Mouse (Mus musculus) limb, embryonic 14.5 days (tissue): ENCODE data around the gene Lmcd1. TPM values are rescaled to one million over a fixed set of nuclear protein-coding genes. Genes with fewer than 3 reads are reported as not detected.
A peak's percentile ranks its signal among the peaks of the same experiment; 100 is the strongest.

Experiments
- ATAC-seq: fragments of 200-750 bp; cut with Nextera tagmentation; 2 replicates; pipeline ENCODE4 v1.8.0; 2017; ENCODE audit warnings: low read depth, moderate number of reproducible peaks, moderate TSS enrichment; ENCODE audit not compliant: low FRiP score
- DNase-seq: peaks from one replicate; pipeline ENCODE4 v3.0.0-alpha.2; 2015; ENCODE audit warnings: low spot score
- H3K27ac ChIP-seq: fragments of 300-500 bp; sonication (generic); replicated peaks from 2 replicates; pipeline ENCODE4 v1.5.1; 2014; ENCODE audit warnings: low read depth, mild to moderate bottlenecking, low read length, moderate library complexity, mixed read lengths
- H3K27me3 ChIP-seq: fragments of 300-500 bp; sonication (generic); 2 replicates; pipeline ENCODE4 v1.6.1; 2014; ENCODE audit warnings: low read length, mixed read lengths; ENCODE audit not compliant: control insufficient read depth, insufficient read depth
- H3K36me3 ChIP-seq: fragments of 300-500 bp; sonication (generic); 2 replicates; pipeline ENCODE4 v1.6.1; 2014; ENCODE audit warnings: mild to moderate bottlenecking, low read length, moderate library complexity, mixed read lengths; ENCODE audit not compliant: control insufficient read depth, insufficient read depth
- H3K4me1 ChIP-seq: fragments of 300-500 bp; sonication (generic); 2 replicates; pipeline ENCODE4 v1.6.1; 2014; ENCODE audit warnings: antibody characterized with exemption, low read length, mixed read lengths; ENCODE audit not compliant: control insufficient read depth, insufficient read depth
- H3K4me2 ChIP-seq: fragments of 300-500 bp; sonication (generic); replicated peaks from 2 replicates; pipeline ENCODE4 v1.6.1; 2014; ENCODE audit warnings: low read depth, mild to moderate bottlenecking, low read length, moderate library complexity; ENCODE audit not compliant: severe bottlenecking
- H3K4me3 ChIP-seq: fragments of 300-500 bp; sonication (generic); replicated peaks from 2 replicates; pipeline ENCODE4 v1.5.1; 2014; ENCODE audit warnings: low read length
- H3K9ac ChIP-seq: fragments of 300-500 bp; sonication (generic); 2 replicates; pipeline ENCODE4 v1.6.1; 2014; ENCODE audit warnings: mild to moderate bottlenecking, low read depth, low read length, moderate library complexity; ENCODE audit not compliant: severe bottlenecking
- H3K9me3 ChIP-seq: fragments of 300-500 bp; sonication (generic); 2 replicates; pipeline ENCODE4 v1.6.1; 2016; ENCODE audit warnings: low read length; ENCODE audit not compliant: control insufficient read depth
- POLR2A ChIP-seq: fragments of 200-500 bp; IDR thresholded peaks from 2 replicates; pipeline ENCODE4 v1.8.0; 2012; ENCODE audit warnings: inconsistent platforms, mild to moderate bottlenecking, moderate library complexity, borderline replicate concordance; ENCODE audit not compliant: insufficient read depth, insufficient read length; ENCODE audit errors: extremely low read depth
- WGBS: fragments of 180-500 bp; shearing (Covaris S2); extraction: QIAGEN DNeasy Blood & Tissue Kit; methylation state at CpG from one replicate; pipeline ENCODE4 v1.1.7; 2014; 5-methylcytosine and 5-hydroxymethylcytosine counted together
- polyA plus RNA-seq, 2 experiments: library from polyadenylated mRNA; depleted of rRNA in 1 of 2; stranded (reverse) in 1 of 2; unstranded in 1 of 2; fragments of >200 nt; fragmentation: Nextera tagmentation in 1 of 2; extraction: Ambion mirVana in 1 of 2; gene quantifications; 2 replicates each; pipeline versions ENCODE4 v1.2.1 to v1.2.3; 2012 to 2014

Gene Lmcd1
- polyA plus RNA-seq, 2 experiments, result 22.9 to 37.4 TPM

DNA sequence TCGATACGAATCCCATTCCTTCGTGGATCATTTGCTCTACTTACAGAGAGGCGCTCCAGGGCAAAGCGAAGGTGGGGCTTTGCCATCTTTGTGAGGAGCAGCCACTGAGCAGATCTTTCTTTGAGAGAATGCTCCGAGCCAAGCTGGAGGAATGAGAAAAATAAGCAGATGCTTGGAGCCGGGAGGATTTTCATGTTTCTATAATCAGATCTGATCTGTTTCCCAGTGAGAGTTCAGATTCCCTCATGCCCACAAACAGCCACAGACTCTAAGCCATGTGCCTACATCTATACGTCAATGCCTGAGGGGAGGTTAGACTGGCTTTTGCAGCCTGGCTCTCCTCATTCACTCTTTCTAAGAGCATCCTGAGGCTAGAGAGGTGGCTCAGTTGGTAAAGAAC, 87.1 kb downstream of the Lmcd1 start:
- ATAC-seq, result no peak
- Histone ChIP-seq H3K4me1 (no peaks in the 10 kb centered on the region), H3K4me2 (no peak overlapping the region), H3K9me3 (no peaks in the 10 kb centered on the region), H3K9ac (no peak overlapping the region), H3K4me3 (no peak overlapping the region), H3K27ac (no peak overlapping the region), H3K36me3 (no peaks in the 10 kb centered on the region), H3K27me3 (no peaks in the 10 kb centered on the region)
- TF ChIP-seq POLR2A, result no peak
- 85% methylated on average over 8 of the region's 8 CpGs for WGBS
- DNase-seq, result no peak

- H3K4me2 ChIP-seq, result no peak overlapping the region
- ATAC-seq, result no peak
These were observed 88.9 kb downstream of the Lmcd1 start for GRCm38 (mm10) chr6:112362349-112362958.

DNA sequence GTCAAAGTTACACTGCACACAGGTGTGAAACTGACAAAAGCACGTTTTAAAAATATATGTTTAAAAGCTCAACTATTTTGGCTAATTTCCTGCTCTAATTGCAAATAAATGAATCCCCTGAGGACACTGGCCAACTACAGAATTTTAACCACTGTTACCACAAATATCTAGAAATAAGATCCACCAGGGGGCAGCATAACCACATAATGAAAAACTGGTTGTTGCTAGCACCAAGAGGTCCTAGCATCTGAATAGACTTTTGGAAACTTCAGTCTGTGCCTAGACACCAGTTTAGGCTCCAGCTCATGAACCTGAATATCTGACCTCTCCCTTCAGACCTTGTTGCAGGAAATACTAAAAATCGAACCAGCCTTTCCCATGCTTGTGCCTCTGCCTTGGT, 91.0 kb downstream of the Lmcd1 start:
- no peak overlapping the region for H3K4me3 ChIP-seq
- no peaks in the 10 kb centered on the region for H3K27me3 ChIP-seq
- H3K4me2 ChIP-seq, result no peak overlapping the region
- no peak overlapping the region for H3K9ac ChIP-seq
- ATAC-seq, result no peak
- no peaks in the 10 kb centered on the region for H3K4me1 ChIP-seq
- no peaks in the 10 kb centered on the region for H3K9me3 ChIP-seq
- no peak overlapping the region for H3K27ac ChIP-seq
- TF ChIP-seq POLR2A, result no peak
- WGBS, result 46% methylated on average over 2 of the region's 2 CpGs
- H3K36me3 ChIP-seq, result no peaks in the 10 kb centered on the region
- DNase-seq, result peak; percentile 79

More at GRCm38 (mm10) chr6:112362349-112362958, 88.9 kb downstream of the Lmcd1 start:
- DNase-seq, result peak; percentile 74
- Histone ChIP-seq H3K27ac (no peak overlapping the region), H3K9ac (no peak overlapping the region), H3K27me3 (no peaks in the 10 kb centered on the region), H3K9me3 (no peaks in the 10 kb centered on the region), H3K4me1 (no peaks in the 10 kb centered on the region), H3K4me3 (no peak overlapping the region), H3K36me3 (no peaks in the 10 kb centered on the region)
- WGBS, result 33% methylated on average over 6 of the region's 6 CpGs
- no peak for TF ChIP-seq POLR2A

DNA sequence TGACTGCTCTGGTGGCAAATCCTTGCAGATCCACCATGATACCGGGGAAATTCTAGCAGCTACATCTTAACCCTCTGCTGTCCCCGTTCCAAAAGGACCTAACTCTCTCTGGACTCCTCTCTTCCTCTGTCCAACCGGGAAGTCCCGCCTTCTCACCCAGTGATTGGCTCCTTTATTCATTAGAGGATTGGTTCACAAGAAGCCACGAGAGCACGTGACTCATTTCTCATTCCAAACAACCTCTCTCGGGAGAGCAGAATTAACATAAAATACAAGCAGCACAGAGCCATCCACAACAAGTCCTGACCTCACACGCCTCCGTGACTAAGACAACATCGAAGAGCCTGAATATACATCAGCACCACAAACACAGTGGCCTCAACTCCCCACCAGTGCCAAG, 91.7 kb downstream of the Lmcd1 start:
- H3K27ac ChIP-seq, result no peak overlapping the region
- no peak for TF ChIP-seq POLR2A
- no peak overlapping the region for H3K4me2 ChIP-seq
- no peaks in the 10 kb centered on the region for H3K27me3 ChIP-seq
- no peak overlapping the region for H3K4me3 ChIP-seq
- no peaks in the 10 kb centered on the region for H3K9me3 ChIP-seq
- no peak for DNase-seq
- H3K4me1 ChIP-seq, result no peaks in the 10 kb centered on the region
- ATAC-seq, result no peak
- H3K36me3 ChIP-seq, result no peaks in the 10 kb centered on the region
- H3K9ac ChIP-seq, result no peak overlapping the region
- WGBS, result 81% methylated on average over 10 of the region's 10 CpGs

DNA sequence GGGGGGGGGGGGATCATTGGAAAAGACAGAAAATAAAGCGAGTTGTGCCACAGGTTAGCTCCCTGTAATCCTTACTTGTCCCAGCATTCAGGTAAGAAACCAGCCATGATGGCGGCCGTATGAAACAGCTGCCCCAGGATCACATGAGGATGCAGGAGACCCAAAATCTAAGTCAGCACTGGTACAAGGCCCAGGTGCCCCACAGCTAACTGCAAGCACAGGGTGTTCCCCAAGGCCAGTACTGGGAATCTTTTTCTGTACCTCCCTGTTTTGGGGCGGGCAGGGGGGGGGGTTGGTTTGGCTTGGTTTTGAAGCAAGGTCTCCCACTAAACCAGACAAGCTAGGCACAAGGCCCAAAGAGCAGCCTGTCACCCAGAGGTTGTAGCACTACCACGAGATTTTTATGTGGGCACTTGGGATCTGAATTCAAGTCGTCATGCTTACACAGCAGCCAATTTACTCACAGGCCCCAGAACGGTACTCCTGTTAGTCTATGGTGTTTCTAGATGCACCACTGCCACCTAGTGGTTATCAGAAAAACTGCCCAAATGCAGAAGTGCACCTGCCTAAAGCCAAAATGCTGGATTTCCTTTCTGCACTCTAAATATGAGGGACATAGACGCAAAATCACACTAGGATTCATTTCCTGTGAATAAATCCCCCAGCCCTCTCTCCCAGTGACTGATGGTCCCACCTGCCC, 100.5 kb downstream of the Lmcd1 start:
- H3K27me3 ChIP-seq, result no peaks in the 10 kb centered on the region
- no peaks in the 10 kb centered on the region for H3K4me1 ChIP-seq
- no peak overlapping the region for H3K4me2 ChIP-seq
- DNase-seq, result peak; percentile 83
- H3K9me3 ChIP-seq, result no peaks in the 10 kb centered on the region
- no peak overlapping the region for H3K4me3 ChIP-seq
- H3K36me3 ChIP-seq, result no peaks in the 10 kb centered on the region
- 46% methylated on average over 8 of the region's 8 CpGs for WGBS
- no peak for ATAC-seq
- no peak overlapping the region for H3K27ac ChIP-seq
- no peak for TF ChIP-seq POLR2A
- H3K9ac ChIP-seq, result no peak overlapping the region
